Mouse (Mus musculus) liver, embryonic 14.5 days (tissue): ENCODE results near the gene Fmnl2. TPM values are rescaled to one million over a fixed set of nuclear protein-coding genes. Genes with fewer than 3 reads are reported as not detected.

Experiments used
- ATAC-seq: fragments of 200-750 bp; cut with Nextera tagmentation; 2 replicates; pipeline ENCODE4 v1.8.0; 2017; ENCODE audit warnings: moderate number of reproducible peaks, mild to moderate bottlenecking, moderate library complexity; ENCODE audit not compliant: insufficient read depth
- DNase-seq, 3 experiments: peaks; one replicate each; pipeline ENCODE4 v3.0.0-alpha.2; 2012 to 2013; ENCODE audit warnings: low read depth in 3 of 3, low spot score in 3 of 3
- H3K27ac ChIP-seq: fragments of 300-500 bp; sonication (generic); 2 replicates; pipeline ENCODE4 v1.5.1; 2014; ENCODE audit warnings: moderate library complexity, mild to moderate bottlenecking, control low read depth, inconsistent platforms
- H3K27me3 ChIP-seq: fragments of 300-500 bp; sonication (generic); 2 replicates; pipeline ENCODE4 v1.6.1; 2014; ENCODE audit warnings: mild to moderate bottlenecking, low read length, moderate library complexity; ENCODE audit not compliant: control insufficient read depth, insufficient read depth
- H3K36me3 ChIP-seq: fragments of 300-500 bp; sonication (generic); replicated peaks from 2 replicates; pipeline ENCODE4 v1.6.1; 2014; ENCODE audit warnings: low read depth; ENCODE audit not compliant: control insufficient read depth, insufficient read depth
- H3K4me1 ChIP-seq, 2 experiments: fragments of 200-500 bp in 1 of 2; fragments of 300-500 bp in 1 of 2; sonication (generic) in 1 of 2; replicated peaks; 2 replicates each; pipeline ENCODE4 v1.6.1; 2012 to 2014; ENCODE audit warnings: antibody characterized with exemption in 1 of 2, inconsistent platforms in 1 of 2, low read length in 1 of 2; ENCODE audit not compliant: control insufficient read depth in 2 of 2, insufficient read depth in 2 of 2
- H3K4me2 ChIP-seq: fragments of 300-500 bp; sonication (generic); 2 replicates; pipeline ENCODE4 v1.6.1; 2014; ENCODE audit warnings: low read depth, mild to moderate bottlenecking, control low read depth, moderate library complexity
- H3K4me3 ChIP-seq, 2 experiments: fragments of 200-500 bp in 1 of 2; fragments of 300-500 bp in 1 of 2; sonication (generic) in 1 of 2; 2 replicates each; pipeline ENCODE4 v1.5.1; 2012 to 2014; ENCODE audit warnings: low read depth in 2 of 2, low read length in 2 of 2, mild to moderate bottlenecking in 2 of 2, control low read depth in 1 of 2, inconsistent platforms in 1 of 2, moderate library complexity in 1 of 2; ENCODE audit not compliant: insufficient read depth in 1 of 2
- H3K9ac ChIP-seq: fragments of 300-500 bp; sonication (generic); replicated peaks from 2 replicates; pipeline ENCODE4 v1.6.1; 2014; ENCODE audit warnings: mild to moderate bottlenecking, control low read depth, moderate library complexity
- H3K9me3 ChIP-seq: fragments of 300-500 bp; sonication (generic); 2 replicates; pipeline ENCODE4 v1.6.1; 2016; ENCODE audit warnings: low read length, mixed read lengths; ENCODE audit not compliant: control insufficient read depth
- CTCF ChIP-seq: IDR thresholded peaks from 2 replicates; pipeline ENCODE4 v1.5.1; 2016; ENCODE audit warnings: antibody characterized with exemption, low read depth, control low read depth
- EP300 ChIP-seq: IDR thresholded peaks from 2 replicates; pipeline ENCODE4 v1.6.1; 2016; ENCODE audit warnings: antibody characterized with exemption, low read depth
- WGBS: fragments of 180-500 bp; shearing (Covaris S2); extraction: QIAGEN DNeasy Blood & Tissue Kit; methylation state at CpG from one replicate; pipeline ENCODE4 v1.1.7; 2014; ENCODE audit not compliant: insufficient replicate concordance; 5-methylcytosine and 5-hydroxymethylcytosine counted together
- polyA plus RNA-seq, 2 experiments: library from polyadenylated mRNA; depleted of rRNA in 1 of 2; stranded (reverse) in 1 of 2; unstranded in 1 of 2; fragments of >200 nt; fragmentation: Nextera tagmentation in 1 of 2; extraction: Ambion mirVana in 1 of 2; gene quantifications; 2 replicates each; pipeline versions ENCODE4 v1.2.1 to v1.2.3; 2012 to 2014

Gene Fmnl2
- polyA plus RNA-seq, 2 experiments, result 0.39 to 0.79 TPM

DNA sequence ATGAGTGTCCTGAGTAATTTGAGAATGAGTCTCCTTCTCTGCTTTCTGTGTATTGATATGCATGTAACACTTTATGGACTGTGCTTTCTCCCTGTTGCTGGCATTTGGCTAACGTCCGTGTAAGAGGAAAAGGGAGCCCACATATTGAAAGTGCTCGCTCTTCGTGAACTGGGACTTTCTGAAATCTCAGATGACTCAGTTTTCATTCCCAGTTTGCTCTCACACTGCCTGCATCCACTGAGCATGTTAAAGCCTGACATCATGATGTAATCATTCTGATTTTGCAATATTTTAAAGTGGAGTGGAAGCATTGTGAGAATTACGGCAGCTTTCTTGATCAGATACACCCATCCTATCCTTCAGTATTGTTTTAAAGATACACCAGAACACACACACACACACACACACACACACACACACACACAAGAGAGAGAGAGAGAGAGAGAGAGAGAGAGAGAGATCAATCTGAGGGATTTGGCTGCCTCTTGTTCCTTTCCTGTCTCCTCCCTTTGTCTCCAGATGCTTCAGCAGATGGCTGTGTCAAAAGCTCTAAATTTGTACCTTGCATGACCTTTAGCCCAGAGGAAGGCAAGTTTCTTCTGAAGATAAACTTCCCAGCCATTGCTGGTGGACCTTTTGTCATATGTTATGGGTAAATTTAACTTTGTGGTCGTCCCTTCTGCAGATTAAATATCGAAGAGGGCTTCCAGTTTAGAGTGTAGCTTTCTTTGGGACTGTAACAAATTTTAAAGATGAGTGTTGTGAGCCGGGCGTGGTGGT, 86.2 kb downstream of the Fmnl2 start:
- H3K27me3 ChIP-seq, result no peaks in the 10 kb centered on the region
- TF ChIP-seq EP300, result no peak
- no peak for TF ChIP-seq CTCF

DNA sequence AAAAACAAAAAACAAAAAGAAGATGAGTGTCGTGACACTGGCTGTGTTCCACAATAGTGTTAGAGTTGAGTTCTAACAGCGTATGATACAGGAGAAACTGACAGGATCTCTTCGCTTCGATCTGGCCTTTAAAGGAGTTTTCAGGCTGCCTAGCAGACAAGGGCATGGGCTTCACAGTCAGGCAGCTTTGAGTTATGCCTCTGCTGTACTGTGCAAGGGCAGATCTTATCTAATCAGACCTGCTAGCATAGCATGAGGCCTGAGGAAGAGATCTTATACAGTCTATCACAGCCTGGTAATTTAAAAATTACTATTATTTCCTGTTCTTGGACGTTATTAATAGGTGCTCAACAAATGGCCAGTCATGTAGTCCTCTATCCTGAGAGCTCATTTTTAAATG, 86.9 kb downstream of the Fmnl2 start:
- H3K4me1 ChIP-seq, result no peaks in the 10 kb centered on the region
- no peak overlapping the region for H3K4me3 ChIP-seq
- ATAC-seq, result no peak
- no peak for DNase-seq
- WGBS, result 53% methylated on average over 5 of the region's 5 CpGs
- TF ChIP-seq CTCF (no peak), EP300 (no peak)
- no peaks in the 10 kb centered on the region for H3K27me3 ChIP-seq
- H3K9ac ChIP-seq, result no peak overlapping the region
- no peak overlapping the region for H3K27ac ChIP-seq
- H3K4me2 ChIP-seq, result no peak overlapping the region
- no peaks in the 10 kb centered on the region for H3K36me3 ChIP-seq
- no peaks in the 10 kb centered on the region for H3K9me3 ChIP-seq

More for the DNA sequence above, 86.2 kb downstream of the Fmnl2 start:
- no peak for DNase-seq
- no peak overlapping the region for H3K27ac ChIP-seq
- 36% methylated on average over 9 of the region's 9 CpGs for WGBS
- no peak overlapping the region for H3K4me2 ChIP-seq
- no peak for ATAC-seq
- no peaks in the 10 kb centered on the region for H3K36me3 ChIP-seq
- no peaks in the 10 kb centered on the region for H3K9me3 ChIP-seq
- no peaks in the 10 kb centered on the region for H3K4me1 ChIP-seq
- H3K4me3 ChIP-seq, result no peak overlapping the region
- no peak overlapping the region for H3K9ac ChIP-seq

DNA sequence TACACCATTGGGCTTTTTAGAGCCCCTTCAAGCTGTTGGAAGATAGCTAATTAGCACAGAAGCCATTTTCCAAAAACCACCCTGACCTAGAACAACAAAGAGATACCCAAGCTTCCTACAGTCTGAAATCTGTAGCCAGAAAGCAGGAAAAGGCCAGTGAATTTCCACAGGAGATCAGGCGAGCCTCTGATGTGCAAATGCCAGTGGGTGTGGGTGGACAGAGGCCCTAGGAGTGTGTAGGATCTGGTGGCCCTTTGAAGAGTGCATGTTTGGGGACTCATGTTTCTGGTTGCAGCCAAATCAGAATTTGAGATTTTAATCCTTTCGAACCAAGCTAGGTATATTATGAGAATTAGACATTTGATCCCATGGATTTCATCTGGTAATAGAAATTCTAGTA, 88.4 kb downstream of the Fmnl2 start:
- no peaks in the 10 kb centered on the region for H3K27me3 ChIP-seq
- DNase-seq, result no peak
- no peak overlapping the region for H3K9ac ChIP-seq
- H3K4me1 ChIP-seq, result no peaks in the 10 kb centered on the region
- no peaks in the 10 kb centered on the region for H3K36me3 ChIP-seq
- WGBS, result 59% methylated on average over 2 of the region's 2 CpGs
- H3K27ac ChIP-seq, result no peak overlapping the region
- H3K9me3 ChIP-seq, result no peaks in the 10 kb centered on the region
- H3K4me3 ChIP-seq, result no peak overlapping the region
- no peak overlapping the region for H3K4me2 ChIP-seq
- no peak for TF ChIP-seq EP300
- TF ChIP-seq CTCF, result no peak
- ATAC-seq, result no peak

DNA sequence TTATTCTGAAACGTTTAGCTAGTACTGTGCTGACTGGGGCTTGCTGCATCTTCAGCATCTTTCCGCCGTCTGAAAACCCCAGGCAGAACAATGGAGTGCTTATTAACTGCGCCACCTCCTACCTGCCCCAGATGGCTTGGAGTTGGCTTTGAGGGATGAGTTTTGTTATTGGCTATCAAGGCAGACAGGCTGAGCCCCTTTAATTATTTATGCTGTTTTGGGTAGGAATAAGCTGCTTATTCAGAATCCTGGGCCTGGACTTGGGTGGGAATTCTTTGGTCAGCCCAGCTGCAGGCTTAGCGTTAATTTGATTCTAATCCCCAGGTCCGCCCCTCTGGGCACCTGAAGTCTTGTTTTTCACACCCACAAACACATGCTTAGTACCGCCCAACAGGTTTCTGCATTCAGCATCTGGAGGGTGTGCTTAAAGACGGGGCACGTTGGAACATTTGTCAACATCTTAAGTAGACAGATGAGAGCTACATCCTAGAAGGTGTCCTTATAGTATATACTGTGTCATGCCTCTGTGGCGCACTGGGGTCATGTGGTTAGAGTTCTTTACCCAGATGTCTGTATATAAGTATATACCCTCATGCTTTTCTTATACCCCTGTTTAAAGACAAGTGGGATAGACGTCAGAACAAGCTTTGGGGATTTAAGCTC, 89.0 kb downstream of the Fmnl2 start:
- 64% methylated on average over 11 of the region's 11 CpGs for WGBS
- Histone ChIP-seq H3K36me3 (no peaks in the 10 kb centered on the region), H3K4me2 (no peak overlapping the region), H3K27ac (no peak overlapping the region), H3K9ac (no peak overlapping the region), H3K27me3 (no peaks in the 10 kb centered on the region), H3K4me1 (no peaks in the 10 kb centered on the region), H3K9me3 (no peaks in the 10 kb centered on the region), H3K4me3 (no peak overlapping the region)
- no peak for ATAC-seq
- TF ChIP-seq CTCF, result no peak
- no peak for TF ChIP-seq EP300
- no peak for DNase-seq

DNA sequence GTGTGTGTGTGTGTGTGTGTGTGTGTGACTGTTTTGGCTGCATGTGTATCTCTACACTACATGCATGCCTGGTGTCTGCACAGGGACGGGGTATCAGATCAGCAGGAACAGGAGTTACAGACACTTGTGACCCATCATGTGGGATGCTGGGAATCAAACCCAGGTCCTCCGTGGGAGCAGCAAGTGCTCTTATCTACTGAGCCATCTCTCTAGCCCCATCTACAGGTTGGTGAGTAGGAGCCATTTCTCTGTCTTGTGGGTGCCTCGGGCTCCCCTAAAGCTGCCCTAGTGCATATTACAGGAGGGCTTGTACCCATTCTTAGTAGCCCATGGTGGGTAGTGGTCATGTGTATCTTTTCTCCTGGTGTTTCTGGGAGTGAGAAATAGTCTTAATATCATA, 90.7 kb downstream of the Fmnl2 start:
- Histone ChIP-seq H3K4me1 (0 out of 4 replicates have a peak, but pooled peaks cover 0 to 2% of the 10 kb centered on the region in 2 experiments), H3K4me2 (no peak overlapping the region), H3K27me3 (no peaks in the 10 kb centered on the region), H3K4me3 (no peak overlapping the region), H3K36me3 (no peaks in the 10 kb centered on the region), H3K9me3 (no peaks in the 10 kb centered on the region), H3K9ac (no peak overlapping the region), H3K27ac (no peak overlapping the region)
- DNase-seq (no peak), ATAC-seq (no peak)
- TF ChIP-seq CTCF (no peak), EP300 (no peak)
- 75% methylated on average over 3 of the region's 3 CpGs for WGBS
